Mouse (Mus musculus): ENCODE measurements around the gene Kdr. TPM values are rescaled to one million over a fixed set of nuclear protein-coding genes. Genes with fewer than 3 reads are reported as not detected.
"Not testable (repeated sequence)": the region's sequence is repeated elsewhere in the genome, so short reads cannot be mapped to it uniquely, and the experiment has no call there.

The Kdr gene
- polyA plus RNA-seq, 1 experiment from 2014 or later, result 23.4 TPM

GRCm38 (mm10) chr5:75934201-75934600 is 44.1 kb downstream of the Kdr start:
- Histone ChIP-seq H3K9ac (no peak overlapping the region), H3K36me3 (no peaks in the 10 kb centered on the region), H3K4me3 (no peak overlapping the region), H3K27ac (replicated peaks) (no peak overlapping the region), H3K27me3 (no peaks in the 10 kb centered on the region), H3K9me3 (no peaks in the 10 kb centered on the region), H3K4me2 (no peak overlapping the region), H3K4me1 (replicated peaks) (peaks cover 4% of the 10 kb centered on the region)
- WGBS, result 85% methylated on average over 10 of the region's 10 CpGs
- ATAC-seq (ENCODE audit: low read depth), result no peak

- Histone ChIP-seq H3K4me2 (no peak overlapping the region), H3K4me1 (replicated peaks) (no peaks in the 10 kb centered on the region), H3K9ac (no peak overlapping the region), H3K27ac (replicated peaks) (no peak overlapping the region), H3K9me3 (no peaks in the 10 kb centered on the region), H3K27me3 (no peaks in the 10 kb centered on the region), H3K36me3 (no peaks in the 10 kb centered on the region), H3K4me3 (no peak overlapping the region)
- ATAC-seq (ENCODE audit: low read depth), result no peak
- WGBS, result 86% methylated on average over 20 of the region's 20 CpGs
Observed at GRCm38 (mm10) chr5:75933521-75934044, 44.7 kb downstream of the Kdr start.

- H3K4me1 ChIP-seq (replicated peaks); H3K4me2 ChIP-seq; H3K36me3 ChIP-seq; H3K27me3 ChIP-seq; H3K9me3 ChIP-seq; H3K4me3 ChIP-seq; ATAC-seq (ENCODE audit: low read depth); H3K27ac ChIP-seq (replicated peaks); H3K9ac ChIP-seq: not testable (repeated sequence)
- 87% methylated on average over 4 of the region's 4 CpGs for WGBS
Observed at GRCm38 (mm10) chr5:75931458-75931857, 46.8 kb downstream of the Kdr start.

- no peak overlapping the region for H3K4me3 ChIP-seq
- no peak overlapping the region for H3K4me2 ChIP-seq
- ATAC-seq (ENCODE audit: low read depth), result no peak
- no peak overlapping the region for H3K9ac ChIP-seq
- H3K27ac ChIP-seq (replicated peaks), result no peak overlapping the region
- 86% methylated on average over 7 of the region's 7 CpGs for WGBS
- H3K36me3 ChIP-seq, result no peaks in the 10 kb centered on the region
- no peaks in the 10 kb centered on the region for H3K27me3 ChIP-seq
- H3K9me3 ChIP-seq, result no peaks in the 10 kb centered on the region
- H3K4me1 ChIP-seq (replicated peaks), result no peaks in the 10 kb centered on the region
Observed at GRCm38 (mm10) chr5:75929960-75930359, 48.3 kb downstream of the Kdr start.

- no peak for ATAC-seq (ENCODE audit: low read depth)
- H3K27ac ChIP-seq (replicated peaks), result no peak overlapping the region
- no peaks in the 10 kb centered on the region for H3K9me3 ChIP-seq
- 0 out of 2 replicates have a peak, but pooled peaks cover 3% of the 10 kb centered on the region for H3K4me1 ChIP-seq (replicated peaks)
- no peaks in the 10 kb centered on the region for H3K27me3 ChIP-seq
- no peaks in the 10 kb centered on the region for H3K36me3 ChIP-seq
- H3K9ac ChIP-seq, result no peak overlapping the region
- no peak overlapping the region for H3K4me2 ChIP-seq
- H3K4me3 ChIP-seq, result no peak overlapping the region
- 83% methylated on average over 6 of the region's 6 CpGs for WGBS
Observed at GRCm38 (mm10) chr5:75922677-75923076, 55.6 kb downstream of the Kdr start.

GRCm38 (mm10) chr5:75921730-75922387 is 56.4 kb downstream of the Kdr start:
- Histone ChIP-seq H3K27ac (replicated peaks) (no peak overlapping the region; the same call in 1 of the 2 replicates), H3K9ac (no peak overlapping the region), H3K27me3 (no peaks in the 10 kb centered on the region), H3K4me2 (no peak overlapping the region), H3K4me1 (replicated peaks) (0 out of 2 replicates have a peak, but pooled peaks cover 3% of the 10 kb centered on the region), H3K4me3 (no peak overlapping the region), H3K36me3 (no peaks in the 10 kb centered on the region), H3K9me3 (no peaks in the 10 kb centered on the region)
- WGBS, result 63% methylated on average over 12 of the region's 12 CpGs
- ATAC-seq (ENCODE audit: low read depth), result no peak

GRCm38 (mm10) chr5:75919601-75920000 is 58.7 kb downstream of the Kdr start:
- no peak overlapping the region for H3K27ac ChIP-seq (replicated peaks)
- H3K4me2 ChIP-seq, result no peak overlapping the region
- H3K4me1 ChIP-seq (replicated peaks), result 0 out of 2 replicates have a peak, but pooled peaks cover 3% of the 10 kb centered on the region
- ATAC-seq (ENCODE audit: low read depth), result no peak
- no peaks in the 10 kb centered on the region for H3K9me3 ChIP-seq
- 70% methylated on average over 7 of the region's 7 CpGs for WGBS
- H3K36me3 ChIP-seq, result no peaks in the 10 kb centered on the region
- no peaks in the 10 kb centered on the region for H3K27me3 ChIP-seq
- H3K4me3 ChIP-seq, result no peak overlapping the region
- no peak overlapping the region for H3K9ac ChIP-seq

GRCm38 (mm10) chr5:75918139-75918538 is 60.1 kb downstream of the Kdr start:
- ATAC-seq (ENCODE audit: low read depth), result no peak
- WGBS, result 91% methylated on average over 7 of the region's 7 CpGs
- no peak overlapping the region for H3K9ac ChIP-seq
- H3K9me3 ChIP-seq, result no peaks in the 10 kb centered on the region
- H3K4me3 ChIP-seq, result no peak overlapping the region
- 0 out of 2 replicates have a peak, but pooled peaks cover 3% of the 10 kb centered on the region for H3K4me1 ChIP-seq (replicated peaks)
- H3K27me3 ChIP-seq, result no peaks in the 10 kb centered on the region
- no peak overlapping the region for H3K4me2 ChIP-seq
- H3K27ac ChIP-seq (replicated peaks), result no peak overlapping the region
- no peaks in the 10 kb centered on the region for H3K36me3 ChIP-seq

- H3K27me3 ChIP-seq, result no peaks in the 10 kb centered on the region
- WGBS, result 82% methylated on average over 4 of the region's 4 CpGs
- no peak overlapping the region for H3K9ac ChIP-seq
- no peaks in the 10 kb centered on the region for H3K9me3 ChIP-seq
- H3K4me1 ChIP-seq (replicated peaks), result 0 out of 2 replicates have a peak, but pooled peaks cover 3% of the 10 kb centered on the region
- H3K4me2 ChIP-seq, result no peak overlapping the region
- H3K27ac ChIP-seq (replicated peaks), result no peak overlapping the region
- H3K36me3 ChIP-seq, result no peaks in the 10 kb centered on the region
- no peak for ATAC-seq (ENCODE audit: low read depth)
- H3K4me3 ChIP-seq, result no peak overlapping the region
Observed at GRCm38 (mm10) chr5:75917231-75917630, 61.0 kb downstream of the Kdr start.

- WGBS, result 51% methylated on average over 4 of the region's 4 CpGs
- no peak overlapping the region for H3K9ac ChIP-seq
- ATAC-seq (ENCODE audit: low read depth), result no peak
- H3K4me1 ChIP-seq (replicated peaks), result no peaks in the 10 kb centered on the region
- no peak overlapping the region for H3K27ac ChIP-seq (replicated peaks)
- H3K36me3 ChIP-seq, result no peaks in the 10 kb centered on the region
- no peaks in the 10 kb centered on the region for H3K27me3 ChIP-seq
- no peak overlapping the region for H3K4me2 ChIP-seq
- no peak overlapping the region for H3K4me3 ChIP-seq
- H3K9me3 ChIP-seq, result no peaks in the 10 kb centered on the region
Observed at GRCm38 (mm10) chr5:75906102-75906501, 72.2 kb downstream of the Kdr start.

- H3K36me3 ChIP-seq, result no peaks in the 10 kb centered on the region
- ATAC-seq (ENCODE audit: low read depth), result no peak
- no peaks in the 10 kb centered on the region for H3K9me3 ChIP-seq
- no peak overlapping the region for H3K27ac ChIP-seq (replicated peaks)
- 69% methylated on average over 16 of the region's 16 CpGs for WGBS
- H3K9ac ChIP-seq, result no peak overlapping the region
- no peaks in the 10 kb centered on the region for H3K27me3 ChIP-seq
- H3K4me3 ChIP-seq, result no peak overlapping the region
- H3K4me2 ChIP-seq, result no peak overlapping the region
- H3K4me1 ChIP-seq (replicated peaks), result peaks cover 12% of the 10 kb centered on the region
Observed at GRCm38 (mm10) chr5:75900231-75900920, 77.9 kb downstream of the Kdr start.

GRCm38 (mm10) chr5:75895351-75895750 is 82.9 kb downstream of the Kdr start:
- 89% methylated on average over 3 of the region's 3 CpGs for WGBS
- ATAC-seq (ENCODE audit: low read depth), result no peak

More at GRCm38 (mm10) chr5:75895351-75895750, 82.9 kb downstream of the Kdr start:
- H3K9ac ChIP-seq, result no peak overlapping the region
- no peaks in the 10 kb centered on the region for H3K9me3 ChIP-seq
- no peak overlapping the region for H3K4me2 ChIP-seq
- H3K4me1 ChIP-seq (replicated peaks), result peaks cover 12% of the 10 kb centered on the region
- no peaks in the 10 kb centered on the region for H3K36me3 ChIP-seq
- no peak overlapping the region for H3K4me3 ChIP-seq
- H3K27ac ChIP-seq (replicated peaks), result no peak overlapping the region
- H3K27me3 ChIP-seq, result no peaks in the 10 kb centered on the region
